Mouse (Mus musculus) hindbrain, embryonic 16.5 days (tissue): Measurements from ENCODE around the gene Unc93a2. TPM values are rescaled to one million over a fixed set of nuclear protein-coding genes. Genes with fewer than 3 reads are reported as not detected.
"Not testable (repeated sequence)": the region's sequence is repeated elsewhere in the genome, so short reads cannot be mapped to it uniquely, and the experiment has no call there.

Experiments used
- ATAC-seq: fragments of 200-750 bp; cut with Nextera tagmentation; 2 replicates; pipeline ENCODE4 v1.8.0; 2017; ENCODE audit warnings: moderate TSS enrichment, moderate library complexity
- H3K27ac ChIP-seq: fragments of 300-500 bp; sonication (generic); 2 replicates; pipeline ENCODE4 v1.5.1; 2014; ENCODE audit warnings: low read depth, mild to moderate bottlenecking, control low read depth, low read length, moderate library complexity
- H3K27me3 ChIP-seq: fragments of 300-500 bp; sonication (generic); replicated peaks from 2 replicates; pipeline ENCODE4 v1.6.1; 2014; ENCODE audit warnings: low read length; ENCODE audit not compliant: control insufficient read depth, insufficient read depth
- H3K36me3 ChIP-seq: fragments of 300-500 bp; sonication (generic); 2 replicates; pipeline ENCODE4 v1.6.1; 2014; ENCODE audit warnings: mild to moderate bottlenecking, low read length, moderate library complexity, mixed read lengths; ENCODE audit not compliant: control insufficient read depth, insufficient read depth
- H3K4me1 ChIP-seq: fragments of 300-500 bp; sonication (generic); 2 replicates; pipeline ENCODE4 v1.6.1; 2014; ENCODE audit warnings: low read depth, low read length; ENCODE audit not compliant: control insufficient read depth, insufficient read depth
- H3K4me2 ChIP-seq: fragments of 300-500 bp; sonication (generic); 2 replicates; pipeline ENCODE4 v1.6.1; 2014; ENCODE audit warnings: mild to moderate bottlenecking, low read length, control low read depth, moderate library complexity
- H3K4me3 ChIP-seq: fragments of 300-500 bp; sonication (generic); 2 replicates; pipeline ENCODE4 v1.5.1; 2014; ENCODE audit warnings: mild to moderate bottlenecking, low read length, control low read depth, moderate library complexity
- H3K9ac ChIP-seq: fragments of 300-500 bp; sonication (generic); 2 replicates; pipeline ENCODE4 v1.6.1; 2014; ENCODE audit warnings: low read depth, mild to moderate bottlenecking, control low read depth, low read length, moderate library complexity
- H3K9me3 ChIP-seq: fragments of 300-500 bp; sonication (generic); 2 replicates; pipeline ENCODE4 v1.6.1; 2014; ENCODE audit warnings: mild to moderate bottlenecking, low read length, moderate library complexity; ENCODE audit not compliant: control insufficient read depth
- WGBS: fragments of 180-500 bp; shearing (Covaris S2); extraction: QIAGEN DNeasy Blood & Tissue Kit; methylation state at CpG from one replicate; pipeline ENCODE4 v1.1.7; 2014; 5-methylcytosine and 5-hydroxymethylcytosine counted together
- polyA plus RNA-seq: library from polyadenylated mRNA; unstranded; fragments of >200 nt; fragmentation: Nextera tagmentation; extraction: Ambion mirVana; gene quantifications from 2 replicates; pipeline ENCODE4 v1.2.1, GENCODE M21; 2015

The Unc93a2 gene
- polyA plus RNA-seq, 1 experiment from 2014 or later, result not detected

- H3K4me3 ChIP-seq, ATAC-seq, H3K9ac ChIP-seq, H3K27ac ChIP-seq, H3K27me3 ChIP-seq, H3K9me3 ChIP-seq, H3K36me3 ChIP-seq, H3K4me1 ChIP-seq, H3K4me2 ChIP-seq: not testable (repeated sequence)
- no CpG with 5 or more reads among the region's 2 CpGs for WGBS
Observed at GRCm38 (mm10) chr17:7396288-7396687, 11.0 kb upstream of the Unc93a2 start.

GRCm38 (mm10) chr17:7395671-7396070 is 10.4 kb upstream of the Unc93a2 start:
- H3K36me3 ChIP-seq, H3K9me3 ChIP-seq, H3K4me1 ChIP-seq, H3K9ac ChIP-seq, H3K27ac ChIP-seq, H3K27me3 ChIP-seq, H3K4me3 ChIP-seq, ATAC-seq, H3K4me2 ChIP-seq: not testable (repeated sequence)
- WGBS, result 89% methylated on average over 6 of the region's 8 CpGs

GRCm38 (mm10) chr17:7395116-7395515 is 9.9 kb upstream of the Unc93a2 start:
- H3K36me3 ChIP-seq, H3K4me2 ChIP-seq, H3K27ac ChIP-seq, H3K9ac ChIP-seq, H3K4me1 ChIP-seq, H3K9me3 ChIP-seq, H3K4me3 ChIP-seq, ATAC-seq, H3K27me3 ChIP-seq: not testable (repeated sequence)
- WGBS, result 89% methylated on average over 7 of the region's 7 CpGs

GRCm38 (mm10) chr17:7389898-7390297 is 4.6 kb upstream of the Unc93a2 start:
- 55% methylated on average over 7 of the region's 7 CpGs for WGBS
- H3K4me3 ChIP-seq, H3K27me3 ChIP-seq, H3K4me2 ChIP-seq, H3K4me1 ChIP-seq, H3K36me3 ChIP-seq, ATAC-seq, H3K9ac ChIP-seq, H3K9me3 ChIP-seq, H3K27ac ChIP-seq: not testable (repeated sequence)

- WGBS, result 66% methylated on average over 5 of the region's 8 CpGs
- H3K9ac ChIP-seq, H3K27me3 ChIP-seq, H3K4me1 ChIP-seq, H3K4me3 ChIP-seq, H3K27ac ChIP-seq, H3K9me3 ChIP-seq, H3K36me3 ChIP-seq, H3K4me2 ChIP-seq: not testable (repeated sequence)
- peak; percentile 52 for ATAC-seq
Observed at GRCm38 (mm10) chr17:7388958-7389356, 3.7 kb upstream of the Unc93a2 start.

GRCm38 (mm10) chr17:7388341-7388957 is 3.2 kb upstream of the Unc93a2 start:
- H3K9me3 ChIP-seq, result not testable (repeated sequence)

GRCm38 (mm10) chr17:7386016-7386415 is 752 bp upstream of the Unc93a2 start:
- not testable (repeated sequence) for H3K27me3 ChIP-seq, H3K27ac ChIP-seq, H3K9me3 ChIP-seq, H3K36me3 ChIP-seq, H3K4me2 ChIP-seq, H3K9ac ChIP-seq, H3K4me1 ChIP-seq, ATAC-seq, H3K4me3 ChIP-seq
- WGBS, result 66% methylated on average over 7 of the region's 8 CpGs

More at GRCm38 (mm10) chr17:7388341-7388957, 3.2 kb upstream of the Unc93a2 start:
- H3K4me2 ChIP-seq, H3K27me3 ChIP-seq, H3K36me3 ChIP-seq, H3K9ac ChIP-seq, H3K4me3 ChIP-seq, H3K4me1 ChIP-seq, H3K27ac ChIP-seq: not testable (repeated sequence)
- 0 out of 2 replicates have a peak, but pooled peaks have one; percentile 24 for ATAC-seq
- WGBS, result no CpG with 5 or more reads among the region's 2 CpGs

- not testable (repeated sequence) for H3K27ac ChIP-seq, H3K27me3 ChIP-seq, H3K4me3 ChIP-seq, H3K9me3 ChIP-seq, ATAC-seq, H3K9ac ChIP-seq, H3K4me2 ChIP-seq, H3K4me1 ChIP-seq, H3K36me3 ChIP-seq
- 84% methylated on average over 6 of the region's 13 CpGs for WGBS
Observed at GRCm38 (mm10) chr17:7383167-7384143, 1.8 kb downstream of the Unc93a2 start.

- not testable (repeated sequence) for H3K27ac ChIP-seq, H3K4me3 ChIP-seq, H3K36me3 ChIP-seq, H3K4me2 ChIP-seq, ATAC-seq, H3K27me3 ChIP-seq, H3K9ac ChIP-seq, H3K9me3 ChIP-seq, H3K4me1 ChIP-seq
- WGBS, result 100% methylated on average over 1 of the region's 3 CpGs
Observed at GRCm38 (mm10) chr17:7382711-7383110, 2.6 kb downstream of the Unc93a2 start.
